Mouse (Mus musculus) heart, adult 10 weeks (tissue): ENCODE results near the gene Ugt2b34. TPM values are rescaled to one million over a fixed set of nuclear protein-coding genes. Genes with fewer than 3 reads are reported as not detected.

ENCODE experiments used
- polyA plus RNA-seq: library from polyadenylated mRNA; stranded (reverse); fragments of 350-450 nt; fragmentation: Illumina TruSeq; extraction: RNeasy Lipid Tissue Mini Kit (QIAGEN cat#74804); gene quantifications from one replicate; pipeline ENCODE4 v1.2.3, GENCODE M21; 2014; ENCODE audit warnings: low read depth, low replicate concordance

Gene Ugt2b34
- 0.55 TPM for polyA plus RNA-seq

GRCm38 (mm10) chr5:86906758-86907157, at the start of gene Ugt2b34:
Gene Ugt2b34, minus strand, starts transcription at chr5:86906937.

GRCm38 (mm10) chr5:86926426-86926825, 19.7 kb upstream of the Ugt2b34 start, which contains the start of gene Ugt2b1:
Gene Ugt2b1, minus strand, starts transcription at chr5:86926530.

Other genes starting within 250 kb of the Ugt2b34 start
- not detected for gene Tmprss11b, start 230.6 kb downstream of the Ugt2b34 start, polyA plus RNA-seq
- gene Tmprss11e, start 161.1 kb downstream of the Ugt2b34 start, polyA plus RNA-seq, result not detected
- 42.7 TPM for gene Ythdc1, start 102.7 kb downstream of the Ugt2b34 start, polyA plus RNA-seq
- gene Ugt2b1, start 19.6 kb upstream of the Ugt2b34 start, polyA plus RNA-seq, result 0.50 TPM
- not detected for gene Ugt2b35, start 93.9 kb upstream of the Ugt2b34 start, polyA plus RNA-seq
- gene Ugt2b36, start 185.6 kb upstream of the Ugt2b34 start, polyA plus RNA-seq, result 0.68 TPM
- gene Ugt2b5, start 233.4 kb upstream of the Ugt2b34 start, polyA plus RNA-seq, result 0.39 TPM